14 mouse cellular contexts compared by ENCODE assay signal in the genomic region with DNA sequence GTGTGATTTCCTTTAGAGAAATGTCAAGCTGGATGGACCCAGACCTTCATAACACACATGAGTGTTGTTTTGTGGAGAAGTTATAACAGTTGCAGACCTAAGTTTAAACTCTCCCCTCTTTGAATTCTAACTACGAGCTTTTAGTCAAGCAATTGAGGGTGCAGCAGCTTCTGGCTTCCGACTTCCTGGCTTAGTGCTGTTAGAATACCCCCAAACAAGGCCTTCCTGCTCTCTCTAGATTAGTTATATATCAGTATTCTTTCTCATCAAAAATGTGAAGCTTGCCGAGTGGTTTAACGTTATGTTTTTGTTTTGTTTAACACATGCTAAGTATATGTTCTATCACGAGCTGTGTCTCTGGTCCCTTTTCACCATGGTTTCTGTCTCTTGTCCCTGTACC. TPM values are rescaled to one million over a fixed set of nuclear protein-coding genes. Genes with fewer than 3 reads are reported as not detected.
DNase-seq lines count a peak whose midpoint lies in the region; ATAC-seq and TF ChIP-seq lines count a peak whose summit lies in the region.
"Had no signal": no experiment of that assay in that cellular context is flagged by ENCODE, and none has a peak within 500 bp of the region (broad histone marks: within the 10 kb centered on the region; RNA-seq: fewer than 3 reads in every experiment).

No protein-coding gene starts in this region.

- H3K4me1 ChIP-seq in lung, embryonic 15.5 days: peaks cover 64% of the 10 kb centered on the region
- H3K4me1 ChIP-seq in liver, postnatal 0 days (ENCODE audit: insufficient read depth): peaks cover 32% of the 10 kb centered on the region

- no peaks in the 10 kb centered on the region for H3K36me3 ChIP-seq in lung, embryonic 15.5 days
- no peaks in the 10 kb centered on the region for H3K36me3 ChIP-seq in liver, postnatal 0 days (replicated peaks; ENCODE audit: insufficient read depth, low read length)
- H3K36me3 ChIP-seq: neural tube, embryonic 12.5 days had no signal

- H3K27ac ChIP-seq in lung, embryonic 15.5 days: no peak overlapping the region
- H3K27ac ChIP-seq in liver, postnatal 0 days (ENCODE audit: low read depth): no peak overlapping the region
- H3K27ac ChIP-seq: embryonic facial prominence, embryonic 13.5 days; neural tube, embryonic 12.5 days had no signal

- ATAC-seq in lung, embryonic 15.5 days (ENCODE audit: borderline replicate concordance, extremely low read depth, low FRiP score, low TSS enrichment): no peak
- no peak for ATAC-seq in liver, postnatal 0 days
- ATAC-seq: Patski had no signal

- TF ChIP-seq EP300 in liver, postnatal 0 days (IDR thresholded peaks at IDR 0.05; ENCODE audit: low read depth): no peak

- no peak for TF ChIP-seq CTCF in liver, postnatal 0 days (IDR thresholded peaks at IDR 0.05; ENCODE audit: low read depth)

- H3K9ac ChIP-seq in lung, embryonic 15.5 days: peak overlapping the region; percentile 13; the same call in 1 of the 2 replicates
- H3K9ac ChIP-seq in liver, postnatal 0 days (replicated peaks): no peak overlapping the region
- H3K9ac ChIP-seq: embryonic facial prominence, embryonic 13.5 days; neural tube, embryonic 12.5 days had no signal

- peak; percentile 36 for DNase-seq in heart, adult 11 months
- no peak for DNase-seq in heart, adult 8-10 months (ENCODE audit: low spot score)
- DNase-seq in lung, postnatal 14 days: no peak
- peak; percentile 39 for DNase-seq in T-cell, adult 2 months (ENCODE audit: low spot score)
- DNase-seq in liver, postnatal 0 days: no peak
- no peak for DNase-seq in cerebellum, postnatal 25 days
- DNase-seq in layer of hippocampus, adult 9-11 months: no peak
- DNase-seq: adrenal gland, postnatal 25 days; cerebellum, adult 8-10 months; right cerebral cortex, adult 18-20 months had no signal

- WGBS in lung, embryonic 15.5 days: 29% methylated on average over 5 of the region's 5 CpGs
- 33% methylated on average over 5 of the region's 5 CpGs for WGBS in liver, postnatal 0 days (ENCODE audit: insufficient replicate concordance)

- no peaks in the 10 kb centered on the region for H3K27me3 ChIP-seq in lung, embryonic 15.5 days
- no peaks in the 10 kb centered on the region for H3K27me3 ChIP-seq in liver, postnatal 0 days (ENCODE audit: insufficient read depth, low read length)
- H3K27me3 ChIP-seq: embryonic facial prominence, embryonic 13.5 days; neural tube, embryonic 12.5 days; Patski had no signal

- H3K9me3 ChIP-seq in lung, embryonic 15.5 days: no peaks in the 10 kb centered on the region
- H3K9me3 ChIP-seq in liver, postnatal 0 days (ENCODE audit: low read length): no peaks in the 10 kb centered on the region
- H3K9me3 ChIP-seq: embryonic facial prominence, embryonic 13.5 days; neural tube, embryonic 12.5 days had no signal

- H3K4me2 ChIP-seq in lung, embryonic 15.5 days: 0 out of 2 replicates have a peak overlapping the region, but pooled peaks have one; percentile 13
- 0 out of 2 replicates have a peak overlapping the region, but pooled peaks have one; percentile 18 for H3K4me2 ChIP-seq in liver, postnatal 0 days (ENCODE audit: low read depth, low read length)
- H3K4me2 ChIP-seq: embryonic facial prominence, embryonic 13.5 days; neural tube, embryonic 12.5 days had no signal

- H3K4me3 ChIP-seq in lung, embryonic 15.5 days: no peak overlapping the region
- no peak overlapping the region for H3K4me3 ChIP-seq in liver, postnatal 0 days (ENCODE audit: low read depth, low read length)
- H3K4me3 ChIP-seq: embryonic facial prominence, embryonic 13.5 days; neural tube, embryonic 12.5 days had no signal

RNA-seq across cellular contexts. Expression of a gene that starts 56.9 kb away (rescaled TPM):
- total RNA-seq in heart, adult 8-10 months (2022): 10 to 100 TPM; 21.5 to 24.7 (median 23.3) TPM
- 61.5 and 65.4 TPM in 2 replicates for polyA plus RNA-seq in lung, embryonic 15.5 days (2015; fragmentation: Nextera tagmentation; extraction: Ambion mirVana)
- 9.1 and 10.7 TPM in 2 replicates for polyA plus RNA-seq in liver, postnatal 0 days (2015; fragmentation: Nextera tagmentation; extraction: Ambion mirVana)

Comparison
In these comparisons a context has a peak if more than half of its experiments do, and no peak if none do; other contexts are left out.
1. DNase-seq: peak in heart, adult 11 months (single experiment) and T-cell, adult 2 months (single experiment); none in heart, adult 8-10 months (single experiment), lung, postnatal 14 days (single experiment), liver, postnatal 0 days (single experiment), cerebellum, postnatal 25 days (0 of 2) and layer of hippocampus, adult 9-11 months (single experiment).